Mouse (Mus musculus): ENCODE measurements around the gene 3830406C13Rik.
"Not testable (repeated sequence)": the region's sequence is repeated elsewhere in the genome, so short reads cannot be mapped to it uniquely, and the experiment has no call there.

The 3830406C13Rik gene

GRCm38 (mm10) chr14:12284141-12284912 is at the start of gene 3830406C13Rik:
3830406C13Rik (plus strand) TSS chr14:12284173.
- peak; percentile 86 to 89 for DNase-seq

- DNase-seq: no peak
Measured at GRCm38 (mm10) chr14:12243726-12244125, 40.2 kb upstream of the 3830406C13Rik start.

- DNase-seq: no peak
Measured at GRCm38 (mm10) chr14:12276031-12276430, 7.9 kb upstream of the 3830406C13Rik start.

GRCm38 (mm10) chr14:12283641-12284040 is 332 bp upstream of the 3830406C13Rik start, which contains the start of gene Gm49355:
Gm49355 (plus strand) TSS chr14:12283976.
- no peak for DNase-seq

GRCm38 (mm10) chr14:12289747-12290146 is 5.8 kb downstream of the 3830406C13Rik start:
- DNase-seq: not testable (repeated sequence)

- no peak for DNase-seq
Measured at GRCm38 (mm10) chr14:12296391-12296790, 12.4 kb downstream of the 3830406C13Rik start.

GRCm38 (mm10) chr14:12299171-12299570 is 15.2 kb downstream of the 3830406C13Rik start:
- DNase-seq: no peak

- no peak for DNase-seq
Measured at GRCm38 (mm10) chr14:12299654-12300053, 15.7 kb downstream of the 3830406C13Rik start.

GRCm38 (mm10) chr14:12300275-12300674 is 16.3 kb downstream of the 3830406C13Rik start:
- DNase-seq: no peak

GRCm38 (mm10) chr14:12300677-12301076 is 16.7 kb downstream of the 3830406C13Rik start:
- no peak for DNase-seq

GRCm38 (mm10) chr14:12303106-12303505 is 19.1 kb downstream of the 3830406C13Rik start:
- DNase-seq: no peak

- DNase-seq: no peak
Measured at GRCm38 (mm10) chr14:12333622-12334021, 49.6 kb downstream of the 3830406C13Rik start.

GRCm38 (mm10) chr14:12334925-12335324 is 51.0 kb downstream of the 3830406C13Rik start:
- no peak for DNase-seq

GRCm38 (mm10) chr14:12337421-12337997 is 53.5 kb downstream of the 3830406C13Rik start:
- no peak for DNase-seq

GRCm38 (mm10) chr14:12337998-12338809 is 54.2 kb downstream of the 3830406C13Rik start:
- DNase-seq: no peak

- no peak for DNase-seq
Measured at GRCm38 (mm10) chr14:12338811-12339565, 55.0 kb downstream of the 3830406C13Rik start.

- no peak for DNase-seq
Measured at GRCm38 (mm10) chr14:12340238-12341074, 56.5 kb downstream of the 3830406C13Rik start.

GRCm38 (mm10) chr14:12341075-12341788 is 57.3 kb downstream of the 3830406C13Rik start:
- DNase-seq: no peak

GRCm38 (mm10) chr14:12341789-12342457 is 58.0 kb downstream of the 3830406C13Rik start:
- no peak for DNase-seq

- DNase-seq: no peak
Measured at GRCm38 (mm10) chr14:12342458-12343131, 58.6 kb downstream of the 3830406C13Rik start.
